Mouse (Mus musculus) megakaryocyte, embryonic 14.5 days (primary cell): ENCODE results near the gene Rap2a. TPM values are rescaled to one million over a fixed set of nuclear protein-coding genes. Genes with fewer than 3 reads are reported as not detected.

Experiments used
- H3K27me3 ChIP-seq: replicated peaks from 2 replicates; pipeline ENCODE3; 2012; ENCODE audit warnings: inconsistent platforms
- H3K36me3 ChIP-seq: replicated peaks from 2 replicates; pipeline ENCODE3; 2012; ENCODE audit warnings: low read length, inconsistent platforms, mixed read lengths
- H3K4me1 ChIP-seq: 2 replicates; pipeline ENCODE4 v1.6.1; 2012; ENCODE audit warnings: inconsistent platforms
- H3K4me3 ChIP-seq: replicated peaks from 2 replicates; pipeline ENCODE3; 2012; ENCODE audit warnings: moderate library complexity, mild to moderate bottlenecking, inconsistent platforms
- H3K9me3 ChIP-seq: 2 replicates; pipeline ENCODE4 v1.6.1; 2012; ENCODE audit warnings: inconsistent platforms
- FLI1 ChIP-seq: IDR thresholded peaks from 2 replicates; pipeline ENCODE4 v1.6.1; 2012; ENCODE audit warnings: low read length, inconsistent platforms, mixed read lengths
- GATA1 ChIP-seq: IDR thresholded peaks from 3 replicates; pipeline ENCODE4 v1.6.1; 2012; ENCODE audit warnings: mixed read lengths, low read length, inconsistent platforms, borderline replicate concordance
- polyA plus RNA-seq: library from polyadenylated mRNA; stranded (reverse); fragments of >175 nt; gene quantifications from 2 replicates; pipeline ENCODE4 v1.2.3, GENCODE M21; 2012; ENCODE audit warnings: low replicate concordance; ENCODE audit not compliant: insufficient read depth

The Rap2a gene
- polyA plus RNA-seq = 4.3 and 19.1 TPM in 2 replicates

- Histone ChIP-seq H3K9me3 (peaks cover 5% of the 10 kb centered on the region; the same call in 1 of the 2 replicates), H3K36me3 (peaks cover 32% of the 10 kb centered on the region), H3K4me3 (peak within 1 kb of the TSS; percentile 100), H3K27me3 (no peaks in the 10 kb centered on the region), H3K4me1 (peaks cover 58% of the 10 kb centered on the region)
- TF ChIP-seq FLI1 = no peak
- TF ChIP-seq GATA1 = no peak
These were observed at the start of gene Rap2a for GRCm38 (mm10) chr14:120477982-120478568. Gene Rap2a (plus strand): TSS chr14:120478444.

- peaks cover 87% of the 10 kb centered on the region for H3K36me3 ChIP-seq
- H3K4me1 ChIP-seq = peaks cover 49% of the 10 kb centered on the region
- no peaks in the 10 kb centered on the region for H3K9me3 ChIP-seq
- H3K4me3 ChIP-seq = no peak overlapping the region
- H3K27me3 ChIP-seq = no peaks in the 10 kb centered on the region
- TF ChIP-seq GATA1 (no peak), FLI1 (no peak)
These were observed 49.7 kb upstream of the Rap2a start for GRCm38 (mm10) chr14:120428497-120428896.

- Histone ChIP-seq H3K36me3 (peaks cover 80% of the 10 kb centered on the region), H3K9me3 (no peaks in the 10 kb centered on the region), H3K4me3 (no peak overlapping the region), H3K4me1 (peaks cover 42% of the 10 kb centered on the region), H3K27me3 (no peaks in the 10 kb centered on the region)
- TF ChIP-seq FLI1 (no peak), GATA1 (no peak)
These were observed 45.5 kb upstream of the Rap2a start for GRCm38 (mm10) chr14:120432773-120433172.

- Histone ChIP-seq H3K27me3 (no peaks in the 10 kb centered on the region), H3K36me3 (peaks cover 68% of the 10 kb centered on the region), H3K4me3 (peak overlapping the region; percentile 47), H3K4me1 (peaks cover 40% of the 10 kb centered on the region), H3K9me3 (no peaks in the 10 kb centered on the region)
- no peak for TF ChIP-seq GATA1
These were observed 44.3 kb upstream of the Rap2a start for GRCm38 (mm10) chr14:120433931-120434398.

- peaks cover 42% of the 10 kb centered on the region for H3K4me1 ChIP-seq
- peaks cover 4% of the 10 kb centered on the region; the same call in 1 of the 2 replicates for H3K9me3 ChIP-seq
- peaks cover 66% of the 10 kb centered on the region for H3K36me3 ChIP-seq
- no peak overlapping the region for H3K4me3 ChIP-seq
- no peak for TF ChIP-seq FLI1
- TF ChIP-seq GATA1 = no peak
- H3K27me3 ChIP-seq = no peaks in the 10 kb centered on the region
These were observed 43.4 kb upstream of the Rap2a start for GRCm38 (mm10) chr14:120434831-120435230.

GRCm38 (mm10) chr14:120440716-120441115 is 37.5 kb upstream of the Rap2a start:
- Histone ChIP-seq H3K36me3 (peaks cover 24% of the 10 kb centered on the region), H3K4me1 (peaks cover 39% of the 10 kb centered on the region), H3K9me3 (peaks cover 4% of the 10 kb centered on the region; the same call in 1 of the 2 replicates), H3K4me3 (no peak overlapping the region), H3K27me3 (no peaks in the 10 kb centered on the region)
- TF ChIP-seq GATA1 (no peak), FLI1 (no peak)

- Histone ChIP-seq H3K36me3 (peaks cover 19% of the 10 kb centered on the region), H3K9me3 (peaks cover 4% of the 10 kb centered on the region; the same call in 1 of the 2 replicates), H3K27me3 (no peaks in the 10 kb centered on the region), H3K4me1 (peaks cover 42% of the 10 kb centered on the region), H3K4me3 (no peak overlapping the region)
- TF ChIP-seq FLI1 (no peak), GATA1 (no peak)
These were observed 37.0 kb upstream of the Rap2a start for GRCm38 (mm10) chr14:120441256-120441655.

- peaks cover 15% of the 10 kb centered on the region for H3K36me3 ChIP-seq
- H3K4me3 ChIP-seq = no peak overlapping the region
- TF ChIP-seq FLI1 (no peak), GATA1 (no peak)
- H3K9me3 ChIP-seq = peaks cover 4% of the 10 kb centered on the region; the same call in 1 of the 2 replicates
- no peaks in the 10 kb centered on the region for H3K27me3 ChIP-seq
- H3K4me1 ChIP-seq = peaks cover 42% of the 10 kb centered on the region
These were observed 36.4 kb upstream of the Rap2a start for GRCm38 (mm10) chr14:120441836-120442235.

- TF ChIP-seq FLI1 (no peak), GATA1 (no peak)
These were observed 24.0 kb upstream of the Rap2a start for GRCm38 (mm10) chr14:120454221-120454620.

GRCm38 (mm10) chr14:120463938-120464727 is 14.1 kb upstream of the Rap2a start:
- no peaks in the 10 kb centered on the region for H3K9me3 ChIP-seq
- no peaks in the 10 kb centered on the region for H3K27me3 ChIP-seq
- H3K4me1 ChIP-seq = peaks cover 46% of the 10 kb centered on the region
- H3K4me3 ChIP-seq = no peak overlapping the region
- no peaks in the 10 kb centered on the region for H3K36me3 ChIP-seq
- TF ChIP-seq GATA1 (no peak), FLI1 (no peak)

More at GRCm38 (mm10) chr14:120454221-120454620, 24.0 kb upstream of the Rap2a start:
- Histone ChIP-seq H3K9me3 (peaks cover 20% of the 10 kb centered on the region), H3K4me1 (peaks cover 6% of the 10 kb centered on the region), H3K4me3 (no peak overlapping the region), H3K27me3 (no peaks in the 10 kb centered on the region), H3K36me3 (no peaks in the 10 kb centered on the region)
